Mouse (Mus musculus): ENCODE data around the gene Qpctl. TPM values are rescaled to one million over a fixed set of nuclear protein-coding genes. Genes with fewer than 3 reads are reported as not detected.

Qpctl gene
- polyA plus RNA-seq, 1 experiment from 2014 or later, result 9.5 TPM

MicroRNAs within 50 kb of the gene (microRNA counts, 519-probe panel; counts per million panel counts)
- not detected for microRNA mmu-miR-330

Small RNAs within 50 kb of the gene (microRNA-seq; reads per million reads assigned to microRNA genes)
- gene Mir330 (ENCODE audit: borderline number of aligned reads), result 361 reads per million, percentile 62 among the genes with 10 or more reads in this experiment

Other genes starting within 250 kb of the Qpctl start
- 20.8 and 21.1 TPM in 2 replicates for gene Ccdc61, start 238.9 kb downstream of the Qpctl start, polyA plus RNA-seq (2014; fragmentation: Nextera tagmentation; extraction: Ambion mirVana)
- gene Nova2, start 223.4 kb downstream of the Qpctl start, polyA plus RNA-seq (2014; fragmentation: Nextera tagmentation; extraction: Ambion mirVana), result 0.22 and 0.41 TPM in 2 replicates
- not detected in 2 replicates for gene Nanos2, start 161.9 kb downstream of the Qpctl start, polyA plus RNA-seq (2014; fragmentation: Nextera tagmentation; extraction: Ambion mirVana)
- 1.5 and 2.2 TPM in 2 replicates for gene Mypop, start 158.0 kb downstream of the Qpctl start, polyA plus RNA-seq (2014; fragmentation: Nextera tagmentation; extraction: Ambion mirVana)
- gene Irf2bp1, start 145.2 kb downstream of the Qpctl start, polyA plus RNA-seq (2014; fragmentation: Nextera tagmentation; extraction: Ambion mirVana), result 23.3 and 24.9 TPM in 2 replicates
- gene Foxa3, start 125.8 kb downstream of the Qpctl start, polyA plus RNA-seq (2014; fragmentation: Nextera tagmentation; extraction: Ambion mirVana), result 29.7 and 32.0 TPM in 2 replicates
- 26.3 and 28.4 TPM in 2 replicates for gene Sympk, start 124.9 kb downstream of the Qpctl start, polyA plus RNA-seq (2014; fragmentation: Nextera tagmentation; extraction: Ambion mirVana)
- not detected in 2 replicates for gene Rsph6a, start 94.6 kb downstream of the Qpctl start, polyA plus RNA-seq (2014; fragmentation: Nextera tagmentation; extraction: Ambion mirVana)
- 10.2 and 12.8 TPM in 2 replicates for gene Dmwd, start 73.1 kb downstream of the Qpctl start, polyA plus RNA-seq (2014; fragmentation: Nextera tagmentation; extraction: Ambion mirVana)
- 12.4 and 13.9 TPM in 2 replicates for gene Dmpk, start 65.4 kb downstream of the Qpctl start, polyA plus RNA-seq (2014; fragmentation: Nextera tagmentation; extraction: Ambion mirVana)
- 3.7 and 4.3 TPM in 2 replicates for gene Six5, start 54.7 kb downstream of the Qpctl start, polyA plus RNA-seq (2014; fragmentation: Nextera tagmentation; extraction: Ambion mirVana)
- gene Gm4969, start 30.9 kb downstream of the Qpctl start, polyA plus RNA-seq (2014; fragmentation: Nextera tagmentation; extraction: Ambion mirVana), result 1.2 and 1.9 TPM in 2 replicates
- gene Fbxo46, start 29.4 kb downstream of the Qpctl start, polyA plus RNA-seq (2014; fragmentation: Nextera tagmentation; extraction: Ambion mirVana), result 9.9 TPM in 2 replicates
- gene Snrpd2, start 431 bp upstream of the Qpctl start, polyA plus RNA-seq (2014; fragmentation: Nextera tagmentation; extraction: Ambion mirVana), result 140 and 158 TPM in 2 replicates
- 0.69 and 0.73 TPM in 2 replicates for gene Gipr, start 16.8 kb upstream of the Qpctl start, polyA plus RNA-seq (2014; fragmentation: Nextera tagmentation; extraction: Ambion mirVana)
- 2.7 and 3.8 TPM in 2 replicates for gene Eml2, start 27.1 kb upstream of the Qpctl start, polyA plus RNA-seq (2014; fragmentation: Nextera tagmentation; extraction: Ambion mirVana)
- gene Gpr4, start 63.2 kb upstream of the Qpctl start, polyA plus RNA-seq (2014; fragmentation: Nextera tagmentation; extraction: Ambion mirVana), result 1.4 and 1.9 TPM in 2 replicates
- 31.6 and 33.9 TPM in 2 replicates for gene Opa3, start 79.0 kb upstream of the Qpctl start, polyA plus RNA-seq (2014; fragmentation: Nextera tagmentation; extraction: Ambion mirVana)
- 85.9 and 87.5 TPM in 2 replicates for gene Vasp, start 122.5 kb upstream of the Qpctl start, polyA plus RNA-seq (2014; fragmentation: Nextera tagmentation; extraction: Ambion mirVana)
- gene Ppm1n, start 130.8 kb upstream of the Qpctl start, polyA plus RNA-seq (2014; fragmentation: Nextera tagmentation; extraction: Ambion mirVana), result not detected in 2 replicates
- gene Rtn2, start 133.3 kb upstream of the Qpctl start, polyA plus RNA-seq (2014; fragmentation: Nextera tagmentation; extraction: Ambion mirVana), result 8.2 and 11.1 TPM in 2 replicates
- gene Fosb, start 160.8 kb upstream of the Qpctl start, polyA plus RNA-seq (2014; fragmentation: Nextera tagmentation; extraction: Ambion mirVana), result 0.07 TPM in 1 of 2 replicates, not detected in the other
- 46.4 and 46.8 TPM in 2 replicates for gene Ercc1, start 195.5 kb upstream of the Qpctl start, polyA plus RNA-seq (2014; fragmentation: Nextera tagmentation; extraction: Ambion mirVana)
- gene Cd3eap, start 210.2 kb upstream of the Qpctl start, polyA plus RNA-seq (2014; fragmentation: Nextera tagmentation; extraction: Ambion mirVana), result 28.7 and 30.2 TPM in 2 replicates
- 3.9 and 4.2 TPM in 2 replicates for gene Ppp1r13l, start 210.5 kb upstream of the Qpctl start, polyA plus RNA-seq (2014; fragmentation: Nextera tagmentation; extraction: Ambion mirVana)
- gene Ercc2, start 232.7 kb upstream of the Qpctl start, polyA plus RNA-seq (2014; fragmentation: Nextera tagmentation; extraction: Ambion mirVana), result 14.0 and 15.6 TPM in 2 replicates